Mouse (Mus musculus) heart, embryonic 15.5 days (tissue): ENCODE measurements around the gene Dapl1. TPM values are rescaled to one million over a fixed set of nuclear protein-coding genes. Genes with fewer than 3 reads are reported as not detected.

Experiments
- ATAC-seq: fragments of 200-750 bp; cut with Nextera tagmentation; replicated peaks from 2 replicates; pipeline ENCODE4 v1.8.0; 2017; ENCODE audit warnings: low read depth, moderate TSS enrichment; ENCODE audit not compliant: insufficient number of reproducible peaks, insufficient read depth, low FRiP score
- H3K27ac ChIP-seq: fragments of 300-500 bp; sonication (generic); 2 replicates; pipeline ENCODE4 v1.5.1; 2015; ENCODE audit warnings: mild to moderate bottlenecking, inconsistent platforms
- H3K27me3 ChIP-seq: fragments of 300-500 bp; sonication (generic); 2 replicates; pipeline ENCODE4 v1.6.1; 2015; ENCODE audit warnings: inconsistent platforms
- H3K36me3 ChIP-seq: fragments of 300-500 bp; sonication (generic); 2 replicates; pipeline ENCODE4 v1.6.1; 2015; ENCODE audit warnings: mild to moderate bottlenecking, inconsistent platforms
- H3K4me1 ChIP-seq: fragments of 300-500 bp; sonication (generic); replicated peaks from 2 replicates; pipeline ENCODE4 v1.6.1; 2015; ENCODE audit warnings: inconsistent platforms
- H3K4me2 ChIP-seq: fragments of 300-500 bp; sonication (generic); 2 replicates; pipeline ENCODE4 v1.6.1; 2015; ENCODE audit warnings: inconsistent platforms, mild to moderate bottlenecking, moderate library complexity
- H3K4me3 ChIP-seq: fragments of 300-500 bp; sonication (generic); 2 replicates; pipeline ENCODE4 v1.5.1; 2015; ENCODE audit warnings: mild to moderate bottlenecking, inconsistent platforms
- H3K9ac ChIP-seq: fragments of 300-500 bp; sonication (generic); 2 replicates; pipeline ENCODE4 v1.6.1; 2015; ENCODE audit warnings: mild to moderate bottlenecking, inconsistent platforms
- H3K9me3 ChIP-seq: fragments of 300-500 bp; sonication (generic); replicated peaks from 2 replicates; pipeline ENCODE4 v1.6.1; 2016; ENCODE audit warnings: inconsistent platforms
- WGBS: fragments of 180-500 bp; shearing (Covaris S2); methylation state at CpG from one replicate; pipeline ENCODE4 v1.1.7; 2015; ENCODE audit warnings: mixed read lengths; 5-methylcytosine and 5-hydroxymethylcytosine counted together
- polyA plus RNA-seq: library from polyadenylated mRNA; unstranded; fragments of >200 nt; fragmentation: Nextera tagmentation; extraction: Ambion mirVana; gene quantifications from 2 replicates; pipeline ENCODE4 v1.2.1, GENCODE M21; 2015

Gene Dapl1
- polyA plus RNA-seq, 1 experiment from 2014 or later = 1.8 TPM

DNA sequence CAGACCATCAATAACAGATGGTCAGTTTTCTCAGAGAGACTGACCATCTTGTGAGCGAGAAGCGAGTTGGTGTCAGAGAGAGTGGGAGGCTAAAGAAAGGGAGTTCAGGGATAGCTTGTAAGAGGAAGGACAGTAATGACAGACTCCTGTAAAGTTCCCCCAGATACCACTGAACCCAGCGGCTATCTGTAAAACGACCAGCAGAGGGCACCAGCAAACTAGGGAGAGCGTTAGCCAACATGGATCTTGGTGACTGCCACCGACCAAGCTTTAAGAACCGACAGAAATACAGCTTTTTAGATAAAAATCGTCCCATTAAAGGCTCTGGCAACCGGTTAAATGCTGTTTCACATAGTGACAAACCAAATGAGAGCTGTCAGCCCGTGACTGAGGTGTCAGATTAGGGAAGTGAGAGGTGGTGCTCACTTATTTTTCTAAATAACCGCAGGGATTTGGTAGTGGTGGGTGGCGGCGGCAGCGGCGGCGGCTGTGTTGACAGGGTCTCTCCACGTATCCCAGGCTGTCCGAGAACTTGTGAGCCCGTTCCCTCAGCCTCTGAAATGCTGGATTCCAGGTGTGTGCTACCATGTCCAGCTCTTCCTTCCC, 37.7 kb downstream of the Dapl1 start:
- ATAC-seq = 0 out of 2 replicates have a peak, but pooled peaks have one; percentile 42
- Histone ChIP-seq H3K9ac (peak overlapping the region; percentile 38; the same call in 1 of the 2 replicates), H3K4me2 (peak overlapping the region; percentile 59), H3K4me3 (peak overlapping the region; percentile 34), H3K4me1 (peaks cover 8% of the 10 kb centered on the region; the same call in 1 of the 2 replicates), H3K36me3 (no peaks in the 10 kb centered on the region), H3K9me3 (no peaks in the 10 kb centered on the region), H3K27me3 (no peaks in the 10 kb centered on the region), H3K27ac (no peak overlapping the region)
- WGBS = 12% methylated on average over 19 of the region's 19 CpGs

- Histone ChIP-seq H3K27ac (no peak overlapping the region), H3K4me3 (no peak overlapping the region)
- 85% methylated on average over 3 of the region's 3 CpGs for WGBS
Observed at GRCm38 (mm10) chr2:59523526-59523925, 39.1 kb downstream of the Dapl1 start.

GRCm38 (mm10) chr2:59526893-59527292, 42.4 kb downstream of the Dapl1 start:
- Histone ChIP-seq H3K4me3 (no peak overlapping the region), H3K27me3 (no peaks in the 10 kb centered on the region), H3K36me3 (no peaks in the 10 kb centered on the region), H3K9ac (no peak overlapping the region), H3K27ac (no peak overlapping the region), H3K4me1 (peaks cover 17% of the 10 kb centered on the region), H3K4me2 (no peak overlapping the region), H3K9me3 (no peaks in the 10 kb centered on the region)
- no peak for ATAC-seq
- WGBS = 76% methylated on average over 9 of the region's 9 CpGs

More at GRCm38 (mm10) chr2:59523526-59523925, 39.1 kb downstream of the Dapl1 start:
- no peak for ATAC-seq
- peaks cover 8% of the 10 kb centered on the region; the same call in 1 of the 2 replicates for H3K4me1 ChIP-seq
- no peaks in the 10 kb centered on the region for H3K36me3 ChIP-seq
- no peak overlapping the region for H3K9ac ChIP-seq
- H3K9me3 ChIP-seq = no peaks in the 10 kb centered on the region
- H3K4me2 ChIP-seq = no peak overlapping the region
- H3K27me3 ChIP-seq = no peaks in the 10 kb centered on the region

- no peak for ATAC-seq
- Histone ChIP-seq H3K9me3 (no peaks in the 10 kb centered on the region), H3K4me1 (peaks cover 15% of the 10 kb centered on the region), H3K4me2 (no peak overlapping the region), H3K4me3 (no peak overlapping the region), H3K36me3 (no peaks in the 10 kb centered on the region), H3K27ac (no peak overlapping the region), H3K27me3 (no peaks in the 10 kb centered on the region), H3K9ac (no peak overlapping the region)
- WGBS = 58% methylated on average over 17 of the region's 17 CpGs
Observed at GRCm38 (mm10) chr2:59529574-59530080, 45.2 kb downstream of the Dapl1 start.

- Histone ChIP-seq H3K4me3 (no peak overlapping the region), H3K27ac (no peak overlapping the region), H3K36me3 (no peaks in the 10 kb centered on the region), H3K4me2 (no peak overlapping the region), H3K9me3 (no peaks in the 10 kb centered on the region), H3K27me3 (no peaks in the 10 kb centered on the region), H3K4me1 (peaks cover 15% of the 10 kb centered on the region), H3K9ac (no peak overlapping the region)
- no peak for ATAC-seq
- 95% methylated on average over 3 of the region's 3 CpGs for WGBS
Observed at GRCm38 (mm10) chr2:59530811-59531210, 46.4 kb downstream of the Dapl1 start.

- 85% methylated on average over 3 of the region's 3 CpGs for WGBS
Observed at GRCm38 (mm10) chr2:59532999-59533398, 48.5 kb downstream of the Dapl1 start.

GRCm38 (mm10) chr2:59533504-59533903, 49.1 kb downstream of the Dapl1 start:
- peaks cover 15% of the 10 kb centered on the region for H3K4me1 ChIP-seq
- no peak overlapping the region for H3K9ac ChIP-seq
- WGBS = 88% methylated on average over 10 of the region's 10 CpGs
- no peak for ATAC-seq
- H3K4me2 ChIP-seq = no peak overlapping the region
- no peaks in the 10 kb centered on the region for H3K9me3 ChIP-seq
- H3K27ac ChIP-seq = no peak overlapping the region
- no peaks in the 10 kb centered on the region for H3K27me3 ChIP-seq
- H3K36me3 ChIP-seq = no peaks in the 10 kb centered on the region
- H3K4me3 ChIP-seq = no peak overlapping the region

More at GRCm38 (mm10) chr2:59532999-59533398, 48.5 kb downstream of the Dapl1 start:
- peaks cover 15% of the 10 kb centered on the region for H3K4me1 ChIP-seq
- H3K9ac ChIP-seq = no peak overlapping the region
- H3K27me3 ChIP-seq = no peaks in the 10 kb centered on the region
- no peaks in the 10 kb centered on the region for H3K36me3 ChIP-seq
- ATAC-seq = no peak
- H3K4me3 ChIP-seq = no peak overlapping the region
- no peak overlapping the region for H3K27ac ChIP-seq
- no peaks in the 10 kb centered on the region for H3K9me3 ChIP-seq
- H3K4me2 ChIP-seq = no peak overlapping the region

- H3K4me2 ChIP-seq = no peak overlapping the region
- H3K4me3 ChIP-seq = no peak overlapping the region
- 58% methylated on average over 15 of the region's 15 CpGs for WGBS
- 0 out of 2 replicates have a peak overlapping the region, but pooled peaks have one; percentile 3 for H3K27ac ChIP-seq
- H3K9me3 ChIP-seq = no peaks in the 10 kb centered on the region
- H3K36me3 ChIP-seq = no peaks in the 10 kb centered on the region
- peak; percentile 67; the same call in 1 of the 2 replicates for ATAC-seq
- H3K4me1 ChIP-seq = peaks cover 15% of the 10 kb centered on the region
- H3K9ac ChIP-seq = no peak overlapping the region
- no peaks in the 10 kb centered on the region for H3K27me3 ChIP-seq
Observed at GRCm38 (mm10) chr2:59533971-59534748, 49.7 kb downstream of the Dapl1 start.

DNA sequence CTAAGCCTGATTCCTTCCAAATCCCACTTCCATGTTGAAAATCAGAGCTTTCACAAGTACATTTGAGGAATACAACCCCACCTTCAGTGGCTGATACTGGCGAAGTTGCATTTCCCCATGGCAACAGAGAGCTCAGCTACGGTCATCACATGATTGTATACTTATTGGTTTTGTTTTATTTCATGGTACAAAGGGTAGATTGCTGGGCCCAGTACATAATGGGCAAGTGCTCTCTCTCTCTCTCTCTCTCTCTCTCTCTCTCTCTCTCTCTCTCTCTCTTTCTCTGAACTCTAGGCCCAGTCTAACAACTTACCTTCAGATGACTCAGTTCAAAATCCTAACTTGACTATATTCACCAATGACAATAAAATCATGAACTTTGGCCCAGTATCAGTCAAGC, 52.5 kb downstream of the Dapl1 start:
- 90% methylated on average over 2 of the region's 2 CpGs for WGBS
- Histone ChIP-seq H3K4me2 (no peak overlapping the region), H3K27me3 (no peaks in the 10 kb centered on the region), H3K36me3 (no peaks in the 10 kb centered on the region), H3K9ac (no peak overlapping the region), H3K4me1 (peaks cover 10% of the 10 kb centered on the region), H3K9me3 (no peaks in the 10 kb centered on the region), H3K4me3 (no peak overlapping the region), H3K27ac (no peak overlapping the region)
- no peak for ATAC-seq

DNA sequence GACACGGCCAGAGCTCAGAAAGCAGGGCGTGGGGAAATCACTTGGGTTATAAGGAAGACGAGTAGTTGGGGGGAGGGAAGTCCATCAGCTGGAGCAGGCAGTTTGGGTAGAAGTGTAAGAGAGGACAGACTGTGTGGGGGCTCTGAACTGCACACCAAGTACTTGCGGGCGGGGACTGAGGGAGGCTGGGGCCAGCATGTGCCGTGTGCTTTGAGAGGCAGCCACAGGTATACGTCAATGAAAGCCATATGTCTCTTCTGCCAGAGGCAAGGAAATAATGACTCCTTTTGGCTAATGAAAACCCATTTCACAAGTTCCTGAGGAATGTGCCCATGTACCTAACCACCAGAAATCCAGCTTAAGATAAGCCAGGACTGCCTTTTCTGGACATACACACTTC, 53.6 kb downstream of the Dapl1 start:
- Histone ChIP-seq H3K4me1 (peaks cover 10% of the 10 kb centered on the region), H3K9me3 (no peaks in the 10 kb centered on the region), H3K27ac (no peak overlapping the region), H3K4me2 (no peak overlapping the region), H3K4me3 (no peak overlapping the region), H3K36me3 (no peaks in the 10 kb centered on the region), H3K9ac (no peak overlapping the region), H3K27me3 (no peaks in the 10 kb centered on the region)
- ATAC-seq = no peak
- whole genome bisulfite sequencing = 79% methylated on average over 7 of the region's 7 CpGs

- H3K27ac ChIP-seq = 0 out of 2 replicates have a peak overlapping the region, but pooled peaks have one; percentile 11
- ATAC-seq = no peak; the same call in 1 of the 2 replicates
Observed at GRCm38 (mm10) chr2:59539796-59540195, 55.3 kb downstream of the Dapl1 start.

More at GRCm38 (mm10) chr2:59539796-59540195, 55.3 kb downstream of the Dapl1 start:
- Histone ChIP-seq H3K36me3 (no peaks in the 10 kb centered on the region), H3K9me3 (no peaks in the 10 kb centered on the region), H3K4me2 (no peak overlapping the region), H3K4me1 (peaks cover 6% of the 10 kb centered on the region; the same call in 1 of the 2 replicates), H3K9ac (no peak overlapping the region), H3K4me3 (no peak overlapping the region), H3K27me3 (no peaks in the 10 kb centered on the region)
- WGBS = 55% methylated on average over 4 of the region's 4 CpGs
